Mouse (Mus musculus) lung, postnatal 0 days (tissue): ENCODE results near the gene Zmynd8. TPM values are rescaled to one million over a fixed set of nuclear protein-coding genes. Genes with fewer than 3 reads are reported as not detected.

Experiments used
- ATAC-seq: fragments of 200-750 bp; cut with Nextera tagmentation; 2 replicates; pipeline ENCODE4 v1.8.0; 2017; ENCODE audit warnings: moderate library complexity
- DNase-seq: peaks from one replicate; pipeline ENCODE4 v3.0.0-alpha.2; 2016; ENCODE audit warnings: low spot score
- H3K27ac ChIP-seq: fragments of 300-500 bp; sonication (generic); 2 replicates; pipeline ENCODE4 v1.5.1; 2014; ENCODE audit warnings: antibody characterized with exemption, mild to moderate bottlenecking, low read length, mixed read lengths
- H3K27me3 ChIP-seq: fragments of 300-500 bp; sonication (generic); replicated peaks from 2 replicates; pipeline ENCODE4 v1.6.1; 2014; ENCODE audit warnings: low read length, mixed read lengths; ENCODE audit not compliant: insufficient read depth
- H3K36me3 ChIP-seq: fragments of 300-500 bp; sonication (generic); 2 replicates; pipeline ENCODE4 v1.6.1; 2014; ENCODE audit warnings: low read length, mixed read lengths; ENCODE audit not compliant: insufficient read depth
- H3K4me1 ChIP-seq: fragments of 300-500 bp; sonication (generic); 2 replicates; pipeline ENCODE4 v1.6.1; 2014; ENCODE audit warnings: antibody characterized with exemption, low read depth, low read length, mixed read lengths; ENCODE audit not compliant: insufficient read depth
- H3K4me2 ChIP-seq: fragments of 300-500 bp; sonication (generic); replicated peaks from 2 replicates; pipeline ENCODE4 v1.6.1; 2014; ENCODE audit warnings: low read depth, mild to moderate bottlenecking, low read length, moderate library complexity, mixed read lengths
- H3K4me3 ChIP-seq: fragments of 300-500 bp; sonication (generic); 2 replicates; pipeline ENCODE4 v1.5.1; 2014; ENCODE audit warnings: low read depth, low read length
- H3K9ac ChIP-seq: fragments of 300-500 bp; sonication (generic); replicated peaks from 2 replicates; pipeline ENCODE4 v1.6.1; 2014; ENCODE audit warnings: low read depth, mild to moderate bottlenecking
- H3K9me3 ChIP-seq: fragments of 300-500 bp; sonication (generic); 2 replicates; pipeline ENCODE4 v1.6.1; 2016; ENCODE audit warnings: low read length, mixed read lengths
- CTCF ChIP-seq: IDR thresholded peaks from 2 replicates; pipeline ENCODE4 v1.5.1; 2016; ENCODE audit warnings: antibody characterized with exemption, mild to moderate bottlenecking
- EP300 ChIP-seq: IDR thresholded peaks from 2 replicates; pipeline ENCODE4 v1.6.1; 2016; ENCODE audit warnings: antibody characterized with exemption, mild to moderate bottlenecking, control low read depth
- WGBS: fragments of 180-500 bp; shearing (Covaris S2); extraction: QIAGEN DNeasy Blood & Tissue Kit; methylation state at CpG from one replicate; pipeline ENCODE4 v1.1.7; 2014; 5-methylcytosine and 5-hydroxymethylcytosine counted together
- polyA plus RNA-seq: library from polyadenylated mRNA; unstranded; fragments of >200 nt; fragmentation: Nextera tagmentation; extraction: Ambion mirVana; gene quantifications from 2 replicates; pipeline ENCODE4 v1.2.1, GENCODE M21; 2015

Zmynd8 gene
- polyA plus RNA-seq, 1 experiment from 2014 or later: 32.1 TPM

DNA sequence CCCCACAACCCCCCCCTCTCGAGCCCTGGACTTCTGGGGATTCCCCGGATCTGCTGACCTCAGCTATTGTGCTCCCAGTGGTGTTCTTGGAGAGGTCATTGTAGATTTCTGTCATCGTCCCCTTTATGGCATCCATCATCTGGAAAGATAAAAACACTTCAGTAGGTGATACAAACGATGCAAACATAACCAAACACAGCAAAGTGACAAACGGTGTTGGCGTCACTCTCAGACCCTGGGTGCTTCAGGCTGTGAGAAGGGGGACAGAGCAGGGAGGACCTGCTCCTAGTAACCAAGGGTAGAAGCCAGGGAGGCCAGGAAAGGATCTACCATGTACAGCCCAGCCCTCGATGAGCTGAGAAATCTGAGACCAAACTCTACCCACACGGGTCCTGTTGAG lies 100.9 kb downstream of the Zmynd8 start:
- DNase-seq (no peak), ATAC-seq (no peak)
- Histone ChIP-seq H3K9me3 (no peaks in the 10 kb centered on the region), H3K9ac (no peak overlapping the region), H3K36me3 (peaks cover 16% of the 10 kb centered on the region; the same call in 1 of the 2 replicates), H3K4me2 (no peak overlapping the region), H3K27ac (no peak overlapping the region), H3K4me3 (no peak overlapping the region), H3K4me1 (no peaks in the 10 kb centered on the region), H3K27me3 (no peaks in the 10 kb centered on the region)
- TF ChIP-seq CTCF: no peak
- TF ChIP-seq EP300: no peak
- 51% methylated on average over 8 of the region's 8 CpGs for WGBS

DNA sequence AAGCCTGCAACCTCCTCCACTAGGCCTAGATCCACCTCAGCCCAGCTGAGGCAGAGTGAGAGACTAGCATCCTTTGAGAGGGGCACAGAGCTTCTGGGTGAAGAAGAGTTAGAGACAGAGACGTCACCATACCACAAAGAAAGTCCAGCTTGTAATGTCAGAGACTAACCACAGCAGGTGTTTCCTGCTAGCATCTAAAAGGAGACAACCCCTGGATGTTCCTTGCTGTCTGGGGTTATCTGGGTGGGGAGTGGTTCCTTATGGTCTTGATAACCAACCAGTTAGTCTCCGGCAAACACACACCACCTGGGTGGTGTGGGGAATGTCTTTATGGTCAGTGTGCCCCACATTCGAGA lies 105.6 kb downstream of the Zmynd8 start:
- TF ChIP-seq CTCF (no peak), EP300 (no peak)

GRCm38 (mm10) chr2:165792431-165793282 lies 106.2 kb downstream of the Zmynd8 start:
- ATAC-seq (no peak), DNase-seq (no peak)
- H3K9me3 ChIP-seq: no peaks in the 10 kb centered on the region
- H3K9ac ChIP-seq: no peak overlapping the region
- H3K4me3 ChIP-seq: no peak overlapping the region
- no peak overlapping the region for H3K4me2 ChIP-seq
- TF ChIP-seq EP300: no peak
- no peak for TF ChIP-seq CTCF
- H3K4me1 ChIP-seq: no peaks in the 10 kb centered on the region
- no peak overlapping the region for H3K27ac ChIP-seq
- H3K27me3 ChIP-seq: no peaks in the 10 kb centered on the region
- 74% methylated on average over 25 of the region's 25 CpGs for WGBS
- H3K36me3 ChIP-seq: peaks cover 11% of the 10 kb centered on the region

More for the DNA sequence above, 105.6 kb downstream of the Zmynd8 start:
- H3K4me3 ChIP-seq: no peak overlapping the region
- peaks cover 11% of the 10 kb centered on the region for H3K36me3 ChIP-seq
- no peaks in the 10 kb centered on the region for H3K4me1 ChIP-seq
- H3K9me3 ChIP-seq: no peaks in the 10 kb centered on the region
- H3K27ac ChIP-seq: no peak overlapping the region
- no peak for DNase-seq
- ATAC-seq: no peak
- H3K9ac ChIP-seq: no peak overlapping the region
- WGBS: 73% methylated on average over 3 of the region's 3 CpGs
- no peaks in the 10 kb centered on the region for H3K27me3 ChIP-seq
- no peak overlapping the region for H3K4me2 ChIP-seq

- H3K9ac ChIP-seq: no peak overlapping the region
- TF ChIP-seq CTCF (peak; percentile 88), EP300 (no peak)
- ATAC-seq (peak; percentile 25; the same call in 1 of the 2 replicates), DNase-seq (peak; percentile 56)
- no peaks in the 10 kb centered on the region for H3K4me1 ChIP-seq
- WGBS: 51% methylated on average over 9 of the region's 9 CpGs
- H3K36me3 ChIP-seq: peaks cover 11% of the 10 kb centered on the region
- H3K9me3 ChIP-seq: no peaks in the 10 kb centered on the region
- no peak overlapping the region for H3K4me2 ChIP-seq
- H3K27ac ChIP-seq: no peak overlapping the region
- no peak overlapping the region for H3K4me3 ChIP-seq
- H3K27me3 ChIP-seq: no peaks in the 10 kb centered on the region
These were observed 107.2 kb downstream of the Zmynd8 start for GRCm38 (mm10) chr2:165791657-165792056.

DNA sequence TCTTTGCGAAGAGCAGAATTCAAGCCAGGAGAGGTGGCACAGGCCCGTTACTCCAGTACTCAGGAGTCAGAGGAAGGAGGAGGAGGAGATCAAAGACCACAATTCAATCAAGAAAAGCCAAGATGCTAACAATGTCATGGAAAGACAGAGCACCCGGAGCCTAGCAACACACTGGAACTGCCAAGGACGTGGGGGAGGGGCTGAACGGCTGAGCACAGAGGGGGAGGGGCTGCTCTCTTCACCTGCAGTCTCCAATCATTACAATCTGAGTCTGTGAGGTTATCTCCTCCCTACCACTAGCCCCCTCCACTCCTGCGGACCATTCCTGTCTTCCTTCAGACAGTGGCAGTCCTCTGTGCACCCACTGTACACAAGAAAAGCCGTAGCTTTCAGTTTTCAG lies 107.8 kb downstream of the Zmynd8 start:
- Histone ChIP-seq H3K4me3 (no peak overlapping the region), H3K4me2 (no peak overlapping the region), H3K36me3 (peaks cover 11% of the 10 kb centered on the region), H3K9ac (no peak overlapping the region), H3K27me3 (no peaks in the 10 kb centered on the region), H3K27ac (no peak overlapping the region), H3K4me1 (no peaks in the 10 kb centered on the region), H3K9me3 (no peaks in the 10 kb centered on the region)
- 59% methylated on average over 7 of the region's 7 CpGs for WGBS
- no peak for DNase-seq
- no peak for ATAC-seq
- TF ChIP-seq EP300 (no peak), CTCF (no peak)

DNA sequence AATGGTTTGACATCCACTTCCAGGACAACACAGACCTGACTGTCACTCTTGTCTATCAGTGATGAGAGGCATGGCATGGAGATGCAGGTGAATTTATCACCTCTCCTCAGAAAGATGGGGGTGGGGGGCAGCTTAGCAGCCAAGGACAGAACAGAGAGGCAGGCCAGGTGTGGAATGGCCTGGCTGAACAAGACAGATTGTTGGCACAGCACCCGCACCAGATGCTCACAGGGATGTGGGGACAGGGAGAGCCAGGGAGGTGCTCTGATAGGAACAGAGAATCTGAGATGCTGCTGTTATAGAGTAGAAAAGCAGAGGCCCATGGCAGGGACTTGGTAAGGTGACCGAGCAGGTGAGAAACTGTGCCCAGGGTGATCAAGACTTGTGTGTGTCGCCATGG lies 109.1 kb downstream of the Zmynd8 start:
- Histone ChIP-seq H3K9me3 (no peaks in the 10 kb centered on the region), H3K4me1 (no peaks in the 10 kb centered on the region), H3K4me2 (no peak overlapping the region), H3K27me3 (no peaks in the 10 kb centered on the region), H3K9ac (no peak overlapping the region), H3K27ac (no peak overlapping the region), H3K4me3 (no peak overlapping the region), H3K36me3 (peaks cover 20% of the 10 kb centered on the region)
- 85% methylated on average over 3 of the region's 3 CpGs for WGBS
- TF ChIP-seq EP300 (no peak), CTCF (no peak)
- no peak for ATAC-seq
- no peak for DNase-seq

DNA sequence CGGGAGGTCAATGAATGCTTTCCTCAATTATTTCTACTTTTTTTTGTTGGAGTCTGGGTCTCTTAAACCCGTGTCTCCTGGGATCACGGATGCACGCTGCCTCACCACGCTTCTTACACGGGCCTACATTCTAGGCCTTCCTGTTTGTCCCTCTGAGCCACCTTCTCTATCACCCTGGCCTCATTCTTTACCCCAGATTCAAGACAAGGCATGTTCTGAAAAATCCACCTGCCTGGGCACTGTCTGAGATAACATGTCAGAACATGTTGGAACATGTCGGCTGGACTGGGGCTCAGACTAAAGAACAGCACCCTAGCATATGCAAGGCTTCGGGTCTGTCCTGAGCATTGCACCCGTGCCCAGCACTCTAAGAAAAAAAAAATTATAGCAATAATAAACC lies 110.0 kb downstream of the Zmynd8 start:
- H3K27me3 ChIP-seq: no peaks in the 10 kb centered on the region
- H3K9me3 ChIP-seq: no peaks in the 10 kb centered on the region
- ATAC-seq (no peak), DNase-seq (no peak)
- no peak overlapping the region for H3K4me2 ChIP-seq
- H3K4me3 ChIP-seq: no peak overlapping the region
- no peaks in the 10 kb centered on the region for H3K4me1 ChIP-seq
- no peak overlapping the region for H3K9ac ChIP-seq
- TF ChIP-seq CTCF (no peak), EP300 (no peak)
- H3K27ac ChIP-seq: no peak overlapping the region
- H3K36me3 ChIP-seq: peaks cover 25% of the 10 kb centered on the region
- 89% methylated on average over 9 of the region's 9 CpGs for WGBS
